Mouse (Mus musculus) spleen, adult 18-20 months (tissue): ENCODE results near the gene Sypl2.

ENCODE experiments used
- DNase-seq, 2 experiments: peaks; one replicate each; pipeline ENCODE4 v3.0.0; 2022; ENCODE audit warnings: mixed read lengths in 2 of 2

The Sypl2 gene

GRCm38 (mm10) chr3:108174672-108175531, 51.5 kb downstream of the Sypl2 start:
- no peak for DNase-seq

DNA sequence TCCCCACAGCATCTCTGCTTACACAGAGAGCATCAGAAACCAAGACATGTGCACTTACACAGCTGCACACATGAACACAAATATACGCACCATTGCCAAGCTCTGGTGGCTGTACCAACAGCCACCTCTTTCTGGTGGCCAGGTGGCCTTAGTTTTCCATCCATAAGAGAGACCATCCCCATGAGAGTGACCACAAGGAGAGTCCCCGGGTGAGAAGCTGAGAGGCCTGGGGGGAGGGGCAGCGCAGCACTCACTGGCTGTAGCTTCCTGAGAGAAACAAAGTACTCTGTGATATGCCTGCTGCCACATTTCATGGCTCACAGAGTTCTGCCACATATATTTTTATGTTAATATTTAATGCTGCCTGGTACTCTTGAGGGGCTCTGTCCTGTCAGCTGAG, 57.2 kb downstream of the Sypl2 start:
- DNase-seq = no peak

DNA sequence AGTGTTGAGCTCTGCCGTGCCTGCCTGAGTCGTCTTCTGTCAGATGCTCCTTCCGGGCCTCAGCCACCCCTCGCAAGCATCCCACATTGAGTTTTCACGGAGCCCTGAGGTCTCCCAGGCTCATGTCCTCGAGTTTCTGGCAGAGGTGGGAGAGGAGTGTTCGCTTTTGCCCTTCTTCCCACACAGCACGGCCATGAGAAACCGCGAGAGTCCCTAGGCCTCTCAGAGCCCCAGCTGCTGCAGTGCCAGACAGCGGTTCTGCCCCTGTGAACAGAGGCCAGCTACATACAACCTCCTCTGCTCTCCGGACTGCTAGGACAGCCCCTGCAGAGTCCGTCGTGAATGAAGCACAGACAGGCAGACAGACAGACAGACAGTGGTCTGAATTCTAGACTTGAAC, 58.9 kb downstream of the Sypl2 start:
- DNase-seq = no peak

DNA sequence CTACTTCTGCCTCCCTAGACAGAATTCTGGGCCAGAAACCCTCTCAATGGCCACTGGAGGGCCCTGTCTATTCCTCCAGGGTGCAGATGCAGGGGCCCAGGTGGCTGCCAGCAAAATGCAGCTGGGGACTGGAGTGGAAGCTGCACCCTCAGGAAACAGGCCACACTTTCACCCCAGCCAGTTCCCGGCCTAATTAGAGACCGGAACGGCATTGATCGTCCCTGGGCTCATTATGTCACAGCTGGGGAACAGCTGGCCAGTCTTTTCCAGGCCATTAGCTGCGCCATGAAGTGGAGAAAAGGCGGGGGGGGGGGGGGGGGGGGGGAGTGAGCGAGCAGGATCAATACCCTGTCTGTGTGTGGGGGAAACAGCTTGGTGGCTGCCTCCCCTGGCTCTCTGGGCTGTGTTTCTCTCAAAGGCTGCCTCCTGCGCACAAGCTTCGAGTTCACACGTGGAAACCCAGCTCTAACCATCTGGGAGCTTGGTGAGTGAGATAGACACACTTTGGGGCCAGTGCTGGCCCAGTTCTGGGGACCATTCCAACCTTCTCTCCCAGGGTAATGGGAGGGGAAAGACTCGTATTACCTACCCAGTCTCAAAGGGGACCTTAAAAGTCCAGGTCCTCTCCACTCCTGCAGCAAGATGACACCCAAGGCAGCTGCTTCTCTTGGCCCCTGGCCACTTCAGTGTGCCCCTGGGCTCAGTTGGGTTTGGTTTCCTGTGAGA, 59.8 kb downstream of the Sypl2 start:
- DNase-seq = no peak

GRCm38 (mm10) chr3:108165532-108166315, 60.7 kb downstream of the Sypl2 start:
- no peak for DNase-seq

GRCm38 (mm10) chr3:108164807-108165206, 61.6 kb downstream of the Sypl2 start:
- peak; percentile 57 to 72 for DNase-seq

DNA sequence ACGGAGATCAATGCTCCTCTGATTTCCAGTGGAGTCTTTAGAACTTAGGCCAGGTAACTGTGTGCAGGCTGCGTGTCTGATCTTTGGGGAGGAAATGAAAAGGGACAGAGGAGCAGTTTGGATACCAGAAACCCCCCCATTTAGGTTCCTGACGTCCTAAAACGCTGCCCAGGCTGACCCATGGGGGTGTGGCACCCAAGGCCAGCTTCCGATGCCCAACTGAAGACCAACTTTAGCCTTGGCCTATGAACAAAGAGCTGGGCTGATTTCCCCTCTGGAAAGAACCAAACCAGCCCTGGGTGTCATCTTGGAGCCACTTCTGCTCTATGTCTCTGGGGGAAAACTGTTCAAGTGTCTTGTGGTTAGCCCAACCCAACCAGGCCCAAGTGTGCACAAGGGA, 62.4 kb downstream of the Sypl2 start:
- DNase-seq = no peak
